Mouse (Mus musculus) B cell, adult (primary cell): ENCODE measurements around the gene Trim71. TPM values are rescaled to one million over a fixed set of nuclear protein-coding genes. Genes with fewer than 3 reads are reported as not detected.

Experiments
- total RNA-seq: library from RNA; stranded (reverse); gene quantifications from 4 replicates; pipeline ENCODE4 v1.2.4, GENCODE M21; 2023; ENCODE audit not compliant: inconsistent age

Gene Trim71
- not detected in 4 replicates for total RNA-seq

DNA sequence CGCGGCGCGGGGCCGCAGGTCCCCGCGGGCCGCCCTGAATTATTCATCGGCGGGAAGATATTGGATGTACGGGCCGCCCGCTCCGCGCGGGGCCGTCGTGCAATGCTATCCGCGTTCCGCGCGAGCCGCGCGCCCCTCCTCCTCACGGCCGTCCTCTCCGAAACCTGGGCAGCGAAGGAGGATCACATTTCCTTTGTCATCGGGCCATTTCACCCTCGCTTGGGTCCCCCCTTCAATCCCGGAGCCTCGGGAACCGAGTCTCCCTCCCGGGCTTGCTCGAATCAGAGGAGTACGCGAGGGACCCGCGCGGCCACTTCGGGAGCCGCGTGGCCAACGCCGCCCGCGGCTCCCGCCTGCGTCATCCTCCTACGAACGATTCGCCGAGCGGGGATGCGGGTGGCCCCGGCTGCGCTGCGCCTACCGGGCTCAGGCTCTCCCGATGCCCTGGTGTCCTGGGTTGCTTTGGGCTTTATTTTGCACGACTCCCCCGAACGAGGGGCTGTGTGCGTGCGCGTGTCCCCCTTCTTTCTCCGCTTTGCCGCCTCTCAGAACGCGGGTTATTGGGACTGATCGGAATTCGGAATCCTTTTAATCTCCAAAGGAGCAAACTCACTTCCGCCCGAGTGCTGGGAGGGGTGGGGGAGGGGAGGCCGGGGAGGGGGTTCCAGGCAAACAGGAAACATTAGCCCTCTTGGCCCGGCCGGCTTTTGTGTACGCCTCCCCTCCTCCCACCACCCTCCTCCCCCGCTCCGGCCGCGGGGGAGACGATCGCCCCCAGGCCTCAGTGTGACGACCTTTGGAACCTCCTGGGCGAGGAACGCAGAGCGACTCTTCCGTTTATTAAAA lies at the start of gene Trim71:
Gene Trim71, minus strand, starts transcription at position 609 of the 846 bp plus-strand sequence.

DNA sequence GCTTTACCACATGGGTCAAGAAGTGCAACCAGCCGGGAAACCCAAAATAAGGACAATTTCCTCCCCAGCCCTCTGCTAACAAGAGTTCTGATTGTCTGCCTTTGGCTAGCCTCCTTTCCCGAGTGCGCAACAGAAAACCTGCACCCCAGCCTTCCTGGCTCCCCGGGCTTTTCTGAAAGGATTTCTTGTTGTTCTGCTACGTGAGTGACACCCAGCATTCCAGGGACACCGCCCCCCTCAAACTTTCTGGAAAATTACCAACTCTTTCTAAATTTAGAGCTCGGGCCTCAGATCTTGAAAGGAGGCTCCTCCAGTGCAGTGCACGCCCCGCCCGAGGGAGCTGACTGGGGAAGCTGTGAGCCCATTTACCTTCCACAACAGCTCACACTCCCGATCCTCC lies 48.8 kb downstream of the Trim71 start, which contains the start of gene C130032M10Rik:
Gene C130032M10Rik, plus strand, starts transcription at position 334 of the 400 bp plus-strand sequence.

DNA sequence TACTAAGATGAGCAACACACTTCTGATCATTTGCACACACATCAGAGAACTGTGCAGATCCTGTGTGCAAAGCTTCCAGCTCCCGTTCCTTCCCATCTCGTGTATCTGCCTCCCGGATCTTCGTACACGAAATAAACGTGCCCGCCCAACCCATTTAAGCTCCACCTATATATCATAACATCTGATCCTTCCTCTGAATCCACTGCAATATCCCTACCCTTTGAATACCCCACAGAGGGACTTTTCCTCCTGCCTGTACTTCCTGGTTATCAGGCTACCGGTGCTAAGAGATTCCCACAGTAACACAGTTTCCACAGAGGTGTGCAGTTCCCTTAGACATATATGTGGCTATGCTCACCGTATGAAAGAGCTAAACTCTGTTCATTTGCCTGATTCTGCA lies 59.4 kb downstream of the Trim71 start, which contains the start of gene Ccr4:
Gene Ccr4, minus strand, starts transcription at position 101 of the 400 bp plus-strand sequence.

Other genes starting within 250 kb of the Trim71 start
- 2.1 to 4.5 TPM in 2 of 4 replicates, not detected in the others for gene Bcl2a1c, start 234.2 kb downstream of the Trim71 start, total RNA-seq
- 5.1 to 9.0 TPM (median 7.1 TPM) in 4 replicates for gene Crtap, start 173.7 kb downstream of the Trim71 start, total RNA-seq
- gene Glb1, start 163.3 kb downstream of the Trim71 start, total RNA-seq, result 19.6 to 24.1 TPM (median 21.5 TPM) in 4 replicates
- 7.6 to 11.6 TPM (median 10.0 TPM) in 4 replicates for gene Tmppe, start 163.3 kb downstream of the Trim71 start, total RNA-seq
- not detected in 4 replicates for gene Ccr4, start 59.5 kb downstream of the Trim71 start, total RNA-seq
- gene C130032M10Rik, start 48.7 kb downstream of the Trim71 start, total RNA-seq, result not detected in 4 replicates
- 67.6 to 83.7 TPM (median 72.8 TPM) in 4 replicates for gene Cnot10, start 75.8 kb upstream of the Trim71 start, total RNA-seq
- 40.1 to 41.7 TPM (median 41.4 TPM) in 4 replicates for gene Dync1li1, start 124.4 kb upstream of the Trim71 start, total RNA-seq
- 86.9 to 103 TPM (median 92.5 TPM) in 4 replicates for gene Cmtm6, start 166.7 kb upstream of the Trim71 start, total RNA-seq
- gene Cmtm7, start 217.5 kb upstream of the Trim71 start, total RNA-seq, result 133 to 151 TPM (median 143 TPM) in 4 replicates